Mouse (Mus musculus): ENCODE data around the gene Tas2r107. TPM values are rescaled to one million over a fixed set of nuclear protein-coding genes. Genes with fewer than 3 reads are reported as not detected.
"Not testable (repeated sequence)": the region's sequence is repeated elsewhere in the genome, so short reads cannot be mapped to it uniquely, and the experiment has no call there.

Gene Tas2r107
- not detected for total RNA-seq (2021)
- long read RNA-seq, experiment 1, result 0 reads
- long read RNA-seq, experiment 2, result 0 reads

DNA sequence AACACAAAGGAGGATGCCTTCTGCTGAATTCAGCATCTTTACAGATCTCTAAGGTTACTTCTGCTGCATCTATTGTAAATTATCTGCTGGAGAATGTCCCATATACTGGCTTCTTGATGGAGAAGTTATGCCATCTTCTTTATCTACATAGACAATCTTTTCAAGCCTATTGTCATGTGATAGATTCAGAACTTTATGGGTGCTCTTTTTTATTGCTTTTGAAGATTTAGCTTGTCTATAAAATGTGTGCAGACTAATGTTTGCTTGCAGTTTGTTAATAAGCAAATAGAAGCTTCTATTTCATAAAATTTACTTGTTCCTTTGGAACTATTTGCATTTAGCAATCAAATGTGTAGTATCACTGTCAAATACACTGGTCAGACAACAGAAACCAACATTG is at the start of gene Tas2r107:
Gene Tas2r107, minus strand, starts transcription at position 101 of the 400 bp plus-strand sequence.
- DNase-seq (ENCODE audit: low spot score in 2 of 2), result no peak

DNA sequence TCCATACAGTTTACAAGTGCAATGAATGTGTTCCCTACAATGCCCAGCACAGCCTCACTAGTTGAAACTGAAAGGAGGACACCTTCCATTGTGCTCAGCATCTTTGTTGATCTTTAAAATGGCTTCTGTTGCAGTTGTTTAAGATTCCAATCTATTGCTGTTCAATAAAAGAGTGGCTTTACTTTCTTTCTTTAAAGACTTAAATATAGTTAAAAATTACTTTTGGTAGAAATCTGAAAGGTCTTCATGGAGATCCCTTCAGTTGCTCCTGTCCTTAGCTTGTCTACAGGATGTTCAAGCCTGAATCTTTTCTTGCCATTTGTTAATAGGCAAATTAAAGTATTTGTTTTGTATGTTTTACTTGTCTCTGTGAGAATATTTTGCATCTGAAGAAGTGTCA is 30.0 kb upstream of the Tas2r107 start, which contains the start of gene Tas2r114:
Gene Tas2r114, minus strand, starts transcription at position 101 of the 400 bp plus-strand sequence.
- DNase-seq (ENCODE audit: low spot score in 2 of 2), result no peak

DNA sequence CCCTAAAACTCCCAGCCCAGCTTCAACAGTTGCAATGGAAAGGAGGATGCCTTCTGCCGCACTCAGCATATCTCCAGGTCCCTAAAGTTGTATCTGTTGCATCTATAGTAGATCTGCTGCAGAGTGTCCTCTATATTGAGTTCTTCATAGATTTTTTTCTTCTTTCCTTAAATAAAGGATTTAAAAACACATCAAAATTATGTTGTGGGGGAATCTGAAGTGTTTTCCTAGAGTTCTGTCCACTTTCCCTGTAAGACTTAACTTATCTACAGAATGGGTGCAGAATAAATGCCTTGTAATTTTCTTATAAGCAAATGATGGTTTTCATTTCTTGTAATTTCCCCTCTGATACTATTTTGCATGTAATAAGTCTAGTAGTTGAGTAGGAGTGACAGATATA is 27.4 kb upstream of the Tas2r107 start, which contains the start of gene Tas2r105:
Gene Tas2r105, minus strand, starts transcription at position 101 of the 400 bp plus-strand sequence.
- no peak for DNase-seq (ENCODE audit: low spot score in 2 of 2)

DNA sequence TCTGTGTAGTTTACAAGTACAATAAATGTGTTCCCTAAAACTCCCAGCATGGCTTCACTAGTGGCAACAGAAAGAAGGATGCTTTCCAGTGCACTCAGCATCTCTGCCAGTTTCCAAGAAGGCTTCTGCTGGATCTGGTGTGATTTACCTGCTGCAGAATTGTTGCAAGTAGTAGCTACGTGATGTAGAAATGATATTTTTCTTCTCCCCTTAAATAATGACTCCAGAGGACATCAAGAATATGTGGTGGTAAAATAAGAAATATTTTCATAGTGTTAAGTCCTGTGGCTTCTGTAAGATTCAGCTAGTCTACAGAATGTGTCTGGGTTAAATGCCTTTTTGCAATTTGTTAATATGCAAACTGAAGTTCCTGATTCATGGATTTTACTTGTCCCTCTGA is 25.7 kb upstream of the Tas2r107 start, which contains the start of gene Tas2r104:
Gene Tas2r104, minus strand, starts transcription at position 101 of the 400 bp plus-strand sequence.
- no peak for DNase-seq (ENCODE audit: low spot score in 2 of 2)

DNA sequence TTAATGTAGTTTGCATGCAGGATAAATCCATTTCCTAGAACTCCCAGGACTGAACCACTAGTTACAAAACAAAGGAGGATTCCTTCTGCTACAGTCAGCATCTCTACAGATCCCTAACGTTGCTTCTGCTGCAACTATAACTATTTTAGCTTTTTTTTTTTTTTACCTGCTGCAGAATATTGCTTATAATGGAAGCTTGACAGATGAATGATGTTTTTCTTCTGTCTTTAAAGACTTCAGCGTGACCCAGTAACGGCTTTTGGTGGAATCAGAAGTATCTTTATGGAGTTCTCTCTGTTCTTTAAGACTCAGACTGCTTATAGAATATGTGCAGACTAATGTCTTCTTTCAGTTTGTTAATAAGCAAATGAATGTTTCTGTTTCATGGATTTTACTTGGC is 18.8 kb upstream of the Tas2r107 start, which contains the start of gene Tas2r106:
Gene Tas2r106, minus strand, starts transcription at position 101 of the 400 bp plus-strand sequence.
- DNase-seq (ENCODE audit: low spot score in 2 of 2), result no peak

DNA sequence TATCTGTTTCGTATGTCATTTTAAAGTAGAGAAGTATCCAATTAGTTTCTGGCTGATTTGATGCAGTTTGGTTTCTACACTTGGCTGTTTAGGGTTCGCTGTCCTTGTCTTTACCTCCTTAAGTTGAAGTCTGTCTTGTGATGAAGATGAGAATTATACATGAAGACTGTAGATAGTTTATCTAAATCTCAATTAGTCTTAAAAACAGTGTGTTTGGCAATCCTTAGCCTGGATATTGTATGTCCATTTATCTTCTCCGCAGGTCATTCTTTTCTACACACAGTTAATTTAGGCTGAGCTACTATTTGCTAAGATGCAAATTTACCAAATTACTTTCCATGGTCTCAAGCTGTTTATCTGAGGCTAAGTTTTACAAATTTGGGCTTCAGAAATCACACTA is 29.1 kb downstream of the Tas2r107 start, which contains the start of gene Tas2r130:
Gene Tas2r130, minus strand, starts transcription at position 101 of the 400 bp plus-strand sequence.
- no peak for DNase-seq (ENCODE audit: low spot score in 2 of 2)

DNA sequence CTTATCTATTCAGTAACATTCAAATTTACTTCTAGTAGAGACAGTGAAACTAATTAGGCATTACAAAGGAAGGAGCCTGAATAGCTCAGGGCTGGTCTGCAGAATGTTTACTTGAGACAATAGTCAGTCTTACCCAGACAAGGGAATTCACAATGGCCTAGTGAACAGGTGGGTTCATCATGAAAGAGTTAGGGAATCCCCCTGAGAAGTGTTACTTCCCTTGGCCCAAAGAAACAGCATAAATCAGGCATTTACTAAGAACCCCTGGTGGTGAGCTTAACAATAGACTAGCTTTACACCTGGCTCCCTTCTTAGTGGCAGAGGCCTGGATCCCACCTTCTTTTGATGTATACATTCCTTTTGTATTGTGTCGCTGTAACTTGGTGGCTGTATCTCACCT is 50.0 kb downstream of the Tas2r107 start:
- not testable (repeated sequence) for DNase-seq (ENCODE audit: low spot score in 2 of 2)

Other genes with a start within 250 kb of the Tas2r107 start
- not detected for gene 5430401F13Rik, start 173.7 kb downstream of the Tas2r107 start, total RNA-seq (2021)
- gene Gm6619, start 173.7 kb downstream of the Tas2r107 start, total RNA-seq (2021), result not detected
- gene Tas2r130, start 29.2 kb downstream of the Tas2r107 start, total RNA-seq (2021), result not detected
- not detected for gene Tas2r106, start 18.7 kb upstream of the Tas2r107 start, total RNA-seq (2021)
- gene Tas2r104, start 25.6 kb upstream of the Tas2r107 start, total RNA-seq (2021), result not detected
- gene Tas2r105, start 27.3 kb upstream of the Tas2r107 start, total RNA-seq (2021), result not detected
- gene Tas2r114, start 29.9 kb upstream of the Tas2r107 start, total RNA-seq (2021), result not detected